Mouse (Mus musculus) right cerebral cortex, adult 18-20 months (tissue): ENCODE results near the gene Sec13.
"Not testable (repeated sequence)": the region's sequence is repeated elsewhere in the genome, so short reads cannot be mapped to it uniquely, and the experiment has no call there.

Experiments
- DNase-seq: peaks from one replicate; pipeline ENCODE4 v3.0.0; 2022; ENCODE audit warnings: mixed read lengths

Sec13 gene

DNA sequence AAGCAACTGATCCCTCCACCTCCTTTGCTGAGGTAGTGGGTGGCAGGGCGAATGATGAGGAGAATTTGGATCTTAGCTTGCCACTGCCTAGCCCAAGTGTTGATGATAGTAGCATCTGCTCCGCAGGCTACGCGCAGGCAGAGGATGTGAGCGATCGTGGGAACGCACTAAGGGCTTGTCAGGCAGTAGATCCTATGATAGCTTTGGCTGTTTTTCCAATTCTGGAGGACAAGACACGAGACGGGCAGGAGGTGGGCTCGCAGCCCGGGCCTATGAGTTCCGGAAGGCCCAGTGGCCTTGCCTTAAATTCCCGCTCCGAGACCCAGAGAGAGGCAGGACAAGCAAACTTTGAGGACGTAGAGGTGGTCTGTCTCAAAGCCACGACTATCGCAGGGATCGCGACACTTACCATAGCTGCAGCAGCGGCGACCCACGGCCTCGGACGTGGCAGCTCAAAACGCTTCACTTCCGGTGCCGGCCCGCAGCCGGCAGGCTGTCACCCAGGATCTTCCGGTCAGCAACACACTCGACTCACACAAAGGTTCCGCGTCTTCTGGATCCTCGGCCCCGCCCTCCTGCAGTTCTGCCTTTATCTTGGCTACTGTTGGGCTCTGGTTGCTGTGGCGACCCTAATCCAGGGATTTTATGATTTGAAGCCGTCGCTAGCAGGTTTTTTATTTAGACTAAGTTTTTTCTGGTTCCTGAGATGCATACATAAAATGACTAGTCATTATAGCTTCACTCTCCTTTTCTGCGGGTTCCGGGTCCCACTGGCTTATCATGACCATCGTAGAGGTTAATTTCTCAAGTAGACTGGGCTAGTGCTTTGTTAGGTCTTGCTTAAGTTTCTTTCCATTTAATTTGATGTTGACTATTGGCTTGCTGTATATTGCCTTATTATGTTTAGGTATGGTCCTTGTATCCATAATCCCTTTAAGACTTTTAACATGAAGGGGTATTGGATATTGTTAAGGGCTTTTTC, at the start of gene Sec13:
Gene Sec13 (minus strand): TSS at position 508 of the 982 bp plus-strand sequence.
- DNase-seq, result peak; percentile 83

DNA sequence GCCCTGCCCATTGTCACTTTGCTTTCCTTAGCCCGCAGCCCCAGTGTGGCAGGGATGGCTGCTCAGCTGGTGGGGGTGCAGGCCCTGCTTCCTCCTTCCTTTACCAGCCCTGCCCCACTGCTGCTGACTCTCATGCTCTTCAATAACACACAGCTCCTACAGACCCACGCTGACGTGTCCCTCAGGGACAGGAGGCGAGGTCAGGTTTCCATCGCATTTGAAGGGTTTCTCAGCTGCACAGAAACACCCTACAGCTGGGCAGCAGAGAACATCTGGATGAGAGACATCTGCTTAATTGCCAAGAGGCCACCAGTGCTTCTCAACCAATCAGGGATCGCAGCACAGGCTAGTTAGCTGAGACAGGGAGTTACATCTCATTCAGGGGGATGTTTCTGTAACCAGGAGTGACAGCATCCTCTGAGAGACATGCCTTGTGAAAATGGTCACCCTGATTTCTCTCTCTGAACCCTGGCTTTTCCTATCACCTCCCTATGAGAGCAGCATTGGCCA, 47.0 kb upstream of the Sec13 start:
- DNase-seq, result no peak

DNA sequence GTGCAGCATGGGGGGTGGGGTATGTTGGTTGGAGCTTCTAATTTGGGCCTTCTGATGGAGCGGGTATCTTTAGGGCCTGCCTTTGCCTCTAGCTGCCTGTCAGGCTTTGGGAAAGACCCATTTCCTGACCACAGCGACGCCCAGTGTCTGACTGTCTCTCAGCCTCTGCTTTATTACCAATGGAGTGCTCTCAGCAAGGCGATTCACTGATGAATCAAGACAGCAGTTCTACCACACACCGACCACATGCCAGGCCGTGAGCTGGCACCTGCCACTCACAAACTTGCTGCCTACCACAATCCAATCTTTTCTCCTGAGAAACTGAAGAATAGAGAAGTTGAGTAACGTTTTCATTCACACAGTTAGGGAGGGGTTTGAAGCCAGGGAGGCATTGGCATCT, 45.1 kb upstream of the Sec13 start:
- DNase-seq, result no peak

DNA sequence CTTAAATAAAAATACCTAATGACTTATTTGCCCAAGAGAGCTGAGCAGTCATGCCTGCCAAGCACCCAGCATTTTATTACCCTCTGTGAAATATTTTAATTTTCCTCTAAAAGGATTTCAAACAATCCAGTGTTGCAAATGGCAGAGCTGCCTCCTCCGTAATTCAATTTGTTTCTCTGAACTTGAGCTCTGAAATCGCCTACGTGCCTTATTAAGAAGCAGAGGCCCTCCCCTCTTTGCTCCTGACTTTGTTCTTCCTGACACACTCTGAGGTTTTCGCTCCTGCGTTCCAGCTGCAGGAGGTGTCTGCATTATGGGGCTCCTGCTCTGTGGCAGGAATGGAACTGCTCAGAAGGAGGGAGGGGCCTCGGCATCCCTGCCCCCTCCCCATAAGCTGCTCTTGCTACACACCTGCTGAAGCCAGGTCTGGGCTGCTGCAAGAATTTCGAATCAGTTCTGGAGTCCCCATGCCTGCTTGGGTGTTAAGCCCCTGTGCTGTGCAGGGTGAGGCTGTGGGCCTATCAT, 37.7 kb upstream of the Sec13 start:
- peak; percentile 42 for DNase-seq

DNA sequence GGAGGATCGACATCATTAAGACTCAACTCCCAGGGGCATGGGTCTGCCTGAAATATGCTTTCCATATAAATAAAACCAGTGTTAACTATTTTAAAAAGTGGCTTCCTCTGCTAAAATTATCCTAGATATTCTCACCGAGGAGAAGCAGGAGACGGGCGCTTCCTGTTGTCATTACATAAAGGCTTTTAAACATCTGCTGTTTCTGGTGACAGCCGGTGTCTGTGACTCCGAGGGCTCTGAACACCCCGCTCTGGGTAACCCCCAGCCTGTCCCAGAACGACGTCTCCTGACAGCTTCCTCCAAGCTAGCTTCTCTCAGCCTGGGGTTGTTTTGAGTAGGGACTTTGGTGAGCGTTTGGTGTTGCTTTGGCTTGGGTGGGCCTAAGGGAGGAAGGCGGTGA, 28.3 kb upstream of the Sec13 start:
- DNase-seq, result peak; percentile 71

DNA sequence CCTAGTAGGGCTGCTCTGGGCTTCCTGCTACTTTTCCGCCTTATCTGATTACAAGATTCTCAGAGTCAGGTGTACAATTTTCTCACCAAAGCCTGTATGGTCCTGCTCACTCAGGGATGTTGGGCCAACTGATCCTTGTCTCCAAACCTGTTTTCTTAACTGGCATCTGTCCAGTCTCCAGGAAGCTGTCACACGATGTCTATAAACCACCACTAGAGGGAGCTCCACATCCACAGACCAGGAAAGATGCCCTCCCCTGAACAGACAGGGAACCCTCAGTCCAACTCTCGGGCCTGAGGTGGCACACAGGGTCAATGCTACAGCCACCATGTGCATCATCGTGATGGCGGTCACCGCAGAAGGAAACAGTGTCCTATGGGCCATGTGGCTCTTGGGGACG, 21.1 kb upstream of the Sec13 start:
- peak; percentile 51 for DNase-seq

DNA sequence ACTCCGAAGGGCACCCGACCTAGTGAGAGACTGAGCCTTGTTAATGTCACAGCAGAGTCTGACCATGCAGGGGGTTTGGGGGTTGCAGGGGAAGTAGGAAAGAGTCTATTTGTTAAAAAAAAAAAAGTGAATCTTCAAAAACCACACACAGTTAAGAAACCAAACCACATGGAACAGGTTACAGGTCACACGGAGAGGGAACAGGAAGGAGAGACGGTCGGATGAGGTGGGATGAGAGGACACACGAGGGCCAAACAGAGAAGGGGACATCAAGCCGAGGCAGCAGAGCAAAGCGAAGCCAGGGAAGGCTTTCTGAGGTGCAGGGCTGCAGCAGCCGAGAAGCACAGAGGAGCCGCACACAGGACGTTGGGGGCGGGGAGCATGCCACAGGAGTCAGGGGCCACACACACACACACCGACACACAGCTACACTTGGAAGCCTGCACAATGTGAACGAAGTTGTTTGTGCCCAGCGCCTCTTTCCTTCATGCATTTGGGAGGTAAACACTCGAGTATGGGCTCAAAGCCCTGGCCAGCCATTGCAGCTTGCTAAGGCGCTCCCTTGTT, 8.7 kb upstream of the Sec13 start:
- DNase-seq, result no peak

DNA sequence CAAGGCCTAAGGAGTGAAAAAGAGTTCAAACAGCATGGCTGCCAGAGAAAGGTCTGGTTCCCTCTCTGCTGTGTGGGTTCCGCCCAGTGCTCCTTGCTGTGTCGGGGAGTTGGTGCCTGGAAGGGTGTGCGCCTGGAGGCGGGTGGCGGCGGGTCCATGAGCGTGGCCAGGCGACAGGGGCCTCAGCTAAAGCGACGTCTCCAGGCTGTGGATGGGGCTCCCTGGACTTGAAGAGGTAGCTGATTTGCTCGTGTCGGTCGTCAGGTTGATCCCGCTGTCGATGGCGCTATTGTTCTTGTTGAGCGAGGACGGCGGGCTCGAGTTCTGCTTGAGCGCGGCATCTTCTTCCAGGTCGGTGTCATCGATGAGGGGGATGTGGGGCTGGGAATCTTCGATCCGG, 7.8 kb upstream of the Sec13 start:
- no peak for DNase-seq

DNA sequence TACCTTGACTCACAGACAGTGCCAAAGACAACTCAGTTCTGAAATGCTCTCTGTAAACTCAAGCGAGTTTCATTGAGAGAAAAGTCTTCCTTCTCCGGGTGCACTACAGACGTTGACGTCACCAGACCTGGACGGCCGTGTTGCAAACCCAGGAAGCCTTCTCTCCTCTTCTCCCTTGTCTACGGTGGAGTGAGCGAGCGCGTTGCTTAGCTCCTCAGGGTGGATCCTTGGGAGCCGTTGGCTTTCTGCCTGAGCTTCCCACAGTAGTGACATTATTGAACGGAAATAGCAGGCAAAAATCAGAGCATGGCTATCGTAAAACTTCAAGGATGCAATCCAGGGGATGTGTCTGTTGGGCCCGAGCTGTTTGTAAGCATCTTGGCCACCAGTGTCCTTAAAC, 6.7 kb upstream of the Sec13 start:
- peak; percentile 57 for DNase-seq

DNA sequence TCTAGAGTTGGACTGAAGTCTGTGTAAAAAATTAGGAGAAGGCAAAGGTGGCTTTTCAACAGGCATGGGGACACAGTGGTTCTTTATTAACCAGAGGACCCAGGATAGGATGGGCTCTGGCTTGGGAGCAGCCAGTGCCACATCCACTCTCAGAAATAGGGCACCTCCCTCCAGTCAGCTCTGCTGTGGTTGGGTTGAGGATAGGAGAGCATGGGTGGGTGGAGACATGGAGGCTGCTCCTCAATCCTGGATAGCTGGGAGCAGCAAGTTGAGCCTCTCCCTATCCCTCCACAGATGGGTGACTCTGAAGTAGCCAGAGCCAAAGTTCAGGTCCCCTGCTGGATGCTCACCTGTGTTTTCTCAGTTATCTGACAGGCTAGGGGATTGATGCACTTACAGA, 4.6 kb upstream of the Sec13 start:
- DNase-seq, result no peak

DNA sequence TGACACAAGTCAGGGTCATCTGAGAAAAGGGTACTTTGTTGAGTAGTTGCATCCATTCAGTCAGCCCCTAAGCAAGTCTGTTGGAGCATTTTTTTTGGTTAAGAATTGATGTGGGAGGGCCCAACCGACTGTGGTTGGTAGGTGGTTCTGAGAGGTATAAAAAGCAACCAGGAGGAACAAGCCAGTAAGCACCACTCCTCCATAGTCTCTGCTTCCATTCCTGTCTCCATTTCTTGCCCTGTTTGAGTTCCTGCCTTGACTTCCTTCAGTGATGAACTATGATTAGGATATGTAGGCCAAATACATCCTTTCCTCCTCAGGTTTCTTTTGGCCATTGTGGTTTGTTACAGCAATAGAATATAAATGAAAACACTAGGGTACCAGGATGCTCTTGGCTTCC, 2.6 kb upstream of the Sec13 start:
- no peak for DNase-seq

DNA sequence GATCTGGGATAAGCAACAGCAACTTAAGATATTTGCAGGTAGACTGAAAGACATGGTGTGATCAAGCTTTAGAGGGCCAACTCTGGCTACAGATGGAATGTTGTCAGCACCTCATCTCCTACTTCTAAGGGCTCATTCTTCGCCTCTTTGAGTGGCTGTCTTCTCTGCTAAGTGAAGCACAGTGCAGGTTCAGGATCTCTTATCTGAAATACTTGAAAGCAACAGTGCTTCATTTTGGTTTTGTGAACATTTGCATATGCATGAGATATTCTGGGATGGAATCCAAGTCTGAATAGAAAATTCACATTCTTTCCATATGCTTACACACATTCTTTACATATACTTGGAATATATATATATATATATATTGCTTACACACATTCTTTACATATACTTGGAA, 1.8 kb upstream of the Sec13 start:
- no peak for DNase-seq

DNA sequence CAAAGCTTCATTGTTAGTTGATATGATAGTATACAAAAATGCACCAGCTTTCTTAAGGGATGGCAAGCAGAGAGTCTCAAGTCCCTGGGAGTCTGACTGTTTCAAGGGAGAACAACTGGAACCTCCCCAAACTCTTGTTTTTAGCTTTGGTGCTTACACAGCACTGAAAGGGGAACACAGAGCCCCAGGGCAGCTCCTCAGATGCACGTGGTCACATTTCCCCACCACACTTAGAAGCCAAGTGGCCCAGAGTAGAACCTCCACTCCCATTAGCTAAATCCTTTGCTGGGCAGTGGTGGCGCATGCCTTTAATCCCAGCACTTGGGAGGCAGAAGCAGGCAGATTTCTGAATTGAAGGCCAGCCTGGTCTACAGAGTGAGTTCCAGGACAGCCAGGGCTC, 882 bp upstream of the Sec13 start:
- no peak for DNase-seq

DNA sequence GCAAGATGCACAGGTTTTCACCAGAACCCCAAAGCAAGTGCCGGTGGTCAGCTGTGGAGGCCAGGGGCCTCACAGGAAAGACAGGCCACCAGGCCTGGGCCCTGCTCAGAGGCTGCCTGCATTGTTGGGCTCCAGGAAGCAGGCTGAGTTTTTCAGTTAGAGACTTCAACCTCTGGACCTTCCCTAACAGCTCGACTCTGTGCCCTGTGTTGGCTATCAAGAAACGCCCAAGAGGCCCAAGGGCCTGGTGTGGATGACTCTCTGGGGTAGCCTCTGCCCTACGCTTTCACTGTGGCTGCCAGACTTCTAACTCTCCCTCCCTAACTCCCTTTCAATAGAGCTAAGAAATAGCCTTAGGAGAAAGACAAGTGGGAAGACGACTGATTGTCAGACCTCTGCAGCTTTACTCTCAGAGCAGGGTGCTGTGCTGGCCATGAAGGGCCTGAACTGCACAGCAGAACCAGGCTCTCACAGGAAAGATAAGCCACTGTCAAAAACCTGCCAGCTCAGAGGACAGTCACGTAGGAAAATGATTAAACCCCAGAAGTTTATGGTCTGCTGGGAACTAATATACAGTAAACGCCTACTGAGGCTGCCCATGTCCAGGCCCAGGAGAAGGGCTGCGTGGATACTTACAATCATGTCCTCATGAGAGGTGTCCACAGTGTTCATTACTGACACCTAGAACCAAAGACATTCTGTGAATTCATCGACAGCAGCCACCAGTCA, 3.1 kb downstream of the Sec13 start:
- no peak for DNase-seq

DNA sequence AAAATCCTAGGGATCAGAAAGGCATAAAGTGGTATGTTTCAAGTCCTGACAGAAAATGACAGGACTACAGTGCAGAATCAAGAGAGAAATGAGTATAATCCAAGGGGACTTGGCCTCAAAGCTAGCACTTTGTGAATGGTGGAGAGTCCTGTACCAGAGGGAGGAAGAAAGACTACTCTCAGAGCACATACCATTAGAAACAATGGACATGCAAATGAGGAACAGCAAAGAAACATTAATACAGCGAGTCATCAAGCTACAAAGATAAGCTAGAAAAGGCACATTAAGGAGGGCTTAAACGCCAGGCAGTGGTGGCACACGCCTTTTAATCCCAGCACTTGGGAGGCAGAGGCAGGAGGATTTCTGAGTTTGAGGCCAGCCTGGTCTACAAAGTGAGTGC, 9.2 kb downstream of the Sec13 start:
- DNase-seq, result no peak

DNA sequence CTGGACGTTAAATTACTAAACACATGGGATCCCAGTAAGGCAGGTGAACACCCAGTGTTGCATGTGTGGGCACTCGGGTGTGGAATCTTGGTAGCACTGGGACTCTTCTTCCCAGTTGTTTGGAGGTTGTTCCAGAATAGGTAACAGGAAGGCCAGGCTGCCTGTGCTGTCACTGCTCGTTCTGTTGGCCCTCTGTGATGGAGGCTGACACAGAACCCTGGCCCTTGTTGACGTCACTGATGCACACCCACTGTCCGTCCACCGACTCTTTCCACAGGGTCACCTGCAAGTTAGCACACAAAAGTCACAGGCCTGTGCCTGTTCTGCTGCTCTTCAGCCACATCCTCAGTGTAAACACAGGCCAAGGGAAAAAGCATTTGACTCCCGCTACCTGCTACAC, 12.4 kb downstream of the Sec13 start:
- DNase-seq, result no peak

DNA sequence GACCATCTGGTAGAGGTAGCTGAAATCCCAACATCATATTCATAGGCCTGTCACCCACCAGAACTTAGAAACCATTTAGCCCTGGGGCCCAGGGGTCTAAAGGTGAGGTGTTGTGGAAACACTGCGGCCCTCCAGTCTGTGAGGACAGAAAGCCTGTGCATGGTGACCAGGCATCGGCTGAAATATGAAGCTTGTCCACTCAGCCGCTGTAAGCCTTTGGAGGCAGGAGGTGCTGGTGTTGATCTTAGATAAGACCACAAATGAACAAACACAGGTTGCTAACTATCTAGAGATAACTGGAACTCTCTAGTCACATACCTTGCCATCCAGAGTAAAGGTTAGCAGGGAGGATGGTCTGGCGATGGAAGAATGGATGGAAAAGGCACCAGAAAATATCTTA, 19.5 kb downstream of the Sec13 start:
- DNase-seq, result no peak

DNA sequence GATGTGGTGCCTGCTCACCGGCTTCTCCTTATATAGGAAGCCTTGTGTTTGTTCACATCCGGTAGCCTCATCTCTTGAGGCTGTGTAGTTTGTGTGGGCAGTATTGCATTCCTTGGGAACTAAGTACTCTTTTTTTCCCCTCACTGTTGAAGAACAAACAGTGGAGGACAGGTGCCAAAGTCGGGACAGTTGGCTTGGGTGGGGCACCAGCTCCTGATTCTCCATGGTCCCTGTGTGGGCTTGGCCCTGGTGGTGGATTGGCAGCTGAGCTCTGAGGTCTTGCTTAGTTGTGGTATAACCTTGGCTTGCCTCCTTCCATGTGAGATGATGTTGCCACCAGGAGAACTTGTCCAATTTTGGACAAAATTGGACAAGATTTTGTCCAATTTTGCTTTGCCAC, 20.7 kb downstream of the Sec13 start, which contains the start of gene Ghrl:
Gene Ghrl (minus strand): TSS at position 3 of the 400 bp plus-strand sequence.
- DNase-seq, result no peak

DNA sequence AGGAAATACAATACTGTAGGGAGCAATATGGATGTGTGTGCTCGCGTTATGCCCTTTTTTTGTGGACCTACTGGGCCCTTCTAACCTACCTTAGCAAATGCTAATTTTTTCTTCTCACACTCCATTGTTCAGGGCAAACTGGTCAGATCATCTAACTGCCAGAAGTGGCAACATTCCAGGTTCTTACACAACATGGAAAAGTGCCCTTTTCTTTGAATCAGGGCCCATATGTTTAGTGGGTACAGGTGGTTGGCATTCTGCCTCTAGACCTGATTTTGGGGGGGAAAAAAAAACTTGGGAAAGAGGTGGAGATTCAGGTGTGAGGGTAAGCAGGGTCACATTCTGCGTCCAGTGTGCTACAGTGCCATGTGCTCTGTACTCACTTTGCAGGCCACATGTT, 23.0 kb downstream of the Sec13 start:
- no peak for DNase-seq

DNA sequence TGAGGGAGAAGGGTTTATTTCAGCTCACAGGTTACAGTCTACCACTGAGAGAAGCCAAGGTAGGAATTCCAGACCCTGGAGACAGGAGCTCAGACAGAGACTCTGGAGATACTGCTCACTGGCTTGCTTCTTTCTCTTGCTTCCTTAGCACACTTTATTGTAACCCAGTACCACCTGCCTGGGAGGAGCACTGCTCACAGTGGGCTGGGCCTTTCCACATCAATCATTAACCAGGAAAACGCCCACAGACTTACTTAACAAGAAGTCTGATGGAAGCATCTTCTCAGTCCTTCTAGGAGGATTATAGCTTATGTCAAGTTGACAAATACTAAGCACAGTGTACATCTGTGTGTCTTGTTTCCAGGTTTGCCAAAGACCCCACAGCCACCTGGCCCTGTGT, 25.7 kb downstream of the Sec13 start:
- DNase-seq, result no peak

DNA sequence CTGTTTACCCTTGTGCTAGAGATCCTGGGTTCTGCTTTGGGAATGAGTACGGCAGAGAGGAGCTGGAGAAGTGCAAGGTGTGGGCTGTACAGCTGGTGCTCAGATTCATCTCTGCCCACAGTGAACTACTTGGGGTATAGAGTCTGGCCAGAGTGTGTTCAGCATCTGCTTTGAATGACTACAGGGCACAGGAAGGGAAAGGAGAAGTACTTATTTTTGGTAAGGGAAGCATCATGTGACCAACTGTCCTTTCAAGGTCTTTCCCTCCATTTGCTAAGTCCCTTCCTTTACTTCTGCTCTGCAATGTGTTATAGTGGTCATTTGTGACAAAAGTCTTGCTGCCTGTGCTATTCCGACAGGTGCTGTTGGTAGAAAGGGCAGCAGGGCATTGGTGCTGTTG, 26.3 kb downstream of the Sec13 start:
- DNase-seq, result peak; percentile 23

DNA sequence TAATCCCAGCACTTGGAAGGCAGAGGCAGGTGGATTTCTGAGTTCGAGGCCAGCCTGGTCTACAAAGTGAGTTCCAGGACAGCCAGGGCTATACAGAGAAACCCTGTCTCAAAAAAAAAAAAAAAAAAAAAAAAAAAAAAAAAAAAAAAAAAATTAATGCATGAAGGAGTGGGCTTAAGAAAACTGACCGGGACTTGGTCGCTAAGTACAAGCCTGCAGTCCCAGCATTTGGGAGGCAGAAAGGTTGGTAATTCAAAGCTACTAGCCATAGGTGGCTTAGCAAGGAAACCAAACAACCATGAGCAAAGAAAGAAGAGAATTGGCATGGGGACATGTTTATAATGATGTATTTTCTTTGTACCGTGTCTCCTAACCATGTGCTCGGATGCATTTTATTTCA, 27.2 kb downstream of the Sec13 start:
- not testable (repeated sequence) for DNase-seq

DNA sequence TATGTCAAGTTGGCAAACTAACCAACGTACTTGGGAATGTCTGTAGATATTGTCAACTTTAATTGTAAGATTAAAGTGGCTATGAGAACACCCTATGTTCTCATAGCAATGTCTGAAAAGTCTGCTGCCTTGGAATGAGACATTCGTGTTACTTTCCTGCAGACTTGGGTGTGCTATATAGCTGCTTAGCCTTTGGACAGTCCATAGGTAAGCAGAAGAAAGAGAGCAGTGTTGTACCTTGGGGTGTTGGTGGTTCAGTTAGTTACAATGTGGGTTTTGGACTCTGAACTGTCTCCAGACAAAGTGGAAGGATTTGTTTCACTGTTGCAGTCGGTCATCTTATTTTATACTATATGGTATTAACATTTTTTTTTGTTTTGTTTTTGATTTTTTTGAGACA, 27.8 kb downstream of the Sec13 start:
- DNase-seq, result no peak
